Mouse (Mus musculus) forebrain, embryonic 16.5 days (tissue): Measurements from ENCODE around the gene Speer4c. TPM values are rescaled to one million over a fixed set of nuclear protein-coding genes. Genes with fewer than 3 reads are reported as not detected.
"Not testable (repeated sequence)": the region's sequence is repeated elsewhere in the genome, so short reads cannot be mapped to it uniquely, and the experiment has no call there.

Experiments
- ATAC-seq: fragments of 200-750 bp; cut with Nextera tagmentation; 2 replicates; pipeline ENCODE4 v1.8.0; 2017; ENCODE audit warnings: mild to moderate bottlenecking, moderate library complexity
- H3K27ac ChIP-seq: fragments of 300-500 bp; sonication (generic); 2 replicates; pipeline ENCODE4 v1.5.1; 2014; ENCODE audit warnings: low read length, control low read depth
- H3K27me3 ChIP-seq: fragments of 300-500 bp; sonication (generic); replicated peaks from 2 replicates; pipeline ENCODE4 v1.6.1; 2014; ENCODE audit warnings: low read length; ENCODE audit not compliant: control insufficient read depth, insufficient read depth
- H3K36me3 ChIP-seq: fragments of 300-500 bp; sonication (generic); 2 replicates; pipeline ENCODE4 v1.6.1; 2014; ENCODE audit not compliant: control insufficient read depth, insufficient read depth
- H3K4me1 ChIP-seq: fragments of 300-500 bp; sonication (generic); replicated peaks from 2 replicates; pipeline ENCODE4 v1.6.1; 2014; ENCODE audit warnings: low read length; ENCODE audit not compliant: control insufficient read depth, insufficient read depth
- H3K4me2 ChIP-seq: fragments of 300-500 bp; sonication (generic); 2 replicates; pipeline ENCODE4 v1.6.1; 2014; ENCODE audit warnings: mild to moderate bottlenecking, low read length, control low read depth
- H3K4me3 ChIP-seq: fragments of 300-500 bp; sonication (generic); replicated peaks from 2 replicates; pipeline ENCODE4 v1.5.1; 2014; ENCODE audit warnings: mild to moderate bottlenecking, low read length, control low read depth
- H3K9ac ChIP-seq: fragments of 300-500 bp; sonication (generic); replicated peaks from 2 replicates; pipeline ENCODE4 v1.6.1; 2014; ENCODE audit warnings: low read depth, low read length, control low read depth
- H3K9me3 ChIP-seq: fragments of 300-500 bp; sonication (generic); 2 replicates; pipeline ENCODE4 v1.6.1; 2016; ENCODE audit warnings: low read length; ENCODE audit not compliant: control insufficient read depth
- WGBS: fragments of 180-500 bp; shearing (Covaris S2); extraction: QIAGEN DNeasy Blood & Tissue Kit; methylation state at CpG from one replicate; pipeline ENCODE4 v1.1.7; 2014; 5-methylcytosine and 5-hydroxymethylcytosine counted together
- polyA plus RNA-seq: library from polyadenylated mRNA; unstranded; fragments of >200 nt; fragmentation: Nextera tagmentation; extraction: Ambion mirVana; gene quantifications from 2 replicates; pipeline ENCODE4 v1.2.1, GENCODE M21; 2015

Gene Speer4c
- polyA plus RNA-seq, 1 experiment from 2014 or later, result not detected

GRCm38 (mm10) chr5:15681301-15682035 is 32.6 kb downstream of the Speer4c start:
- H3K4me1 ChIP-seq, ATAC-seq, H3K4me2 ChIP-seq, H3K4me3 ChIP-seq, H3K27ac ChIP-seq, H3K36me3 ChIP-seq, H3K9ac ChIP-seq, H3K27me3 ChIP-seq: not testable (repeated sequence)
- H3K9me3 ChIP-seq, result peaks cover 13% of the 10 kb centered on the region
- WGBS, result 78% methylated on average over 7 of the region's 10 CpGs

GRCm38 (mm10) chr5:15679980-15680949 is 33.8 kb downstream of the Speer4c start:
- H3K9me3 ChIP-seq, result peaks cover 13% of the 10 kb centered on the region
- H3K9ac ChIP-seq, H3K27me3 ChIP-seq, H3K36me3 ChIP-seq, H3K4me2 ChIP-seq, H3K4me3 ChIP-seq, H3K27ac ChIP-seq, ATAC-seq, H3K4me1 ChIP-seq: not testable (repeated sequence)
- WGBS, result 69% methylated on average over 13 of the region's 13 CpGs

GRCm38 (mm10) chr5:15678907-15679306 is 35.2 kb downstream of the Speer4c start:
- 74% methylated on average over 2 of the region's 2 CpGs for WGBS
- ATAC-seq, result not testable (repeated sequence)

GRCm38 (mm10) chr5:15677750-15678149 is 36.3 kb downstream of the Speer4c start:
- H3K27ac ChIP-seq, ATAC-seq: not testable (repeated sequence)

More at GRCm38 (mm10) chr5:15678907-15679306, 35.2 kb downstream of the Speer4c start:
- not testable (repeated sequence) for H3K36me3 ChIP-seq, H3K9ac ChIP-seq, H3K27me3 ChIP-seq, H3K4me2 ChIP-seq, H3K4me1 ChIP-seq, H3K4me3 ChIP-seq, H3K27ac ChIP-seq
- H3K9me3 ChIP-seq, result peaks cover 15% of the 10 kb centered on the region

GRCm38 (mm10) chr5:15674429-15675244 is 39.4 kb downstream of the Speer4c start:
- not testable (repeated sequence) for H3K9me3 ChIP-seq, H3K9ac ChIP-seq, H3K4me1 ChIP-seq, H3K27me3 ChIP-seq, H3K4me2 ChIP-seq, H3K4me3 ChIP-seq, ATAC-seq, H3K27ac ChIP-seq, H3K36me3 ChIP-seq
- 90% methylated on average over 5 of the region's 8 CpGs for WGBS

More at GRCm38 (mm10) chr5:15677750-15678149, 36.3 kb downstream of the Speer4c start:
- peaks cover 13% of the 10 kb centered on the region for H3K9me3 ChIP-seq
- H3K4me2 ChIP-seq, H3K4me3 ChIP-seq, H3K9ac ChIP-seq, H3K4me1 ChIP-seq, H3K36me3 ChIP-seq, H3K27me3 ChIP-seq: not testable (repeated sequence)
- WGBS, result 86% methylated on average over 2 of the region's 4 CpGs

- H3K4me2 ChIP-seq, H3K9ac ChIP-seq, H3K36me3 ChIP-seq, ATAC-seq, H3K4me3 ChIP-seq, H3K4me1 ChIP-seq, H3K27ac ChIP-seq, H3K27me3 ChIP-seq, H3K9me3 ChIP-seq: not testable (repeated sequence)
- WGBS, result 62% methylated on average over 2 of the region's 2 CpGs
Observed at GRCm38 (mm10) chr5:15673989-15674388, 40.1 kb downstream of the Speer4c start.

GRCm38 (mm10) chr5:15670789-15671188 is 43.3 kb downstream of the Speer4c start:
- H3K27me3 ChIP-seq, H3K4me3 ChIP-seq, H3K4me2 ChIP-seq, H3K9ac ChIP-seq, H3K4me1 ChIP-seq, H3K27ac ChIP-seq, H3K36me3 ChIP-seq, H3K9me3 ChIP-seq: not testable (repeated sequence)
- WGBS, result 89% methylated on average over 7 of the region's 18 CpGs
- ATAC-seq, result 0 out of 2 replicates have a peak, but pooled peaks have one; percentile 20

GRCm38 (mm10) chr5:15663847-15664246 is 50.2 kb downstream of the Speer4c start:
- H3K27me3 ChIP-seq, H3K36me3 ChIP-seq, ATAC-seq, H3K4me3 ChIP-seq, H3K4me2 ChIP-seq, H3K27ac ChIP-seq, H3K4me1 ChIP-seq, H3K9me3 ChIP-seq, H3K9ac ChIP-seq: not testable (repeated sequence)
- 75% methylated on average over 7 of the region's 7 CpGs for WGBS
